Mouse (Mus musculus): Measurements from ENCODE around the gene Rnf224. TPM values are rescaled to one million over a fixed set of nuclear protein-coding genes. Genes with fewer than 3 reads are reported as not detected.
A peak's percentile ranks its signal among the peaks of the same experiment; 100 is the strongest.

Rnf224 gene
- polyA plus RNA-seq, 1 experiment from 2014 or later, result not detected

DNA sequence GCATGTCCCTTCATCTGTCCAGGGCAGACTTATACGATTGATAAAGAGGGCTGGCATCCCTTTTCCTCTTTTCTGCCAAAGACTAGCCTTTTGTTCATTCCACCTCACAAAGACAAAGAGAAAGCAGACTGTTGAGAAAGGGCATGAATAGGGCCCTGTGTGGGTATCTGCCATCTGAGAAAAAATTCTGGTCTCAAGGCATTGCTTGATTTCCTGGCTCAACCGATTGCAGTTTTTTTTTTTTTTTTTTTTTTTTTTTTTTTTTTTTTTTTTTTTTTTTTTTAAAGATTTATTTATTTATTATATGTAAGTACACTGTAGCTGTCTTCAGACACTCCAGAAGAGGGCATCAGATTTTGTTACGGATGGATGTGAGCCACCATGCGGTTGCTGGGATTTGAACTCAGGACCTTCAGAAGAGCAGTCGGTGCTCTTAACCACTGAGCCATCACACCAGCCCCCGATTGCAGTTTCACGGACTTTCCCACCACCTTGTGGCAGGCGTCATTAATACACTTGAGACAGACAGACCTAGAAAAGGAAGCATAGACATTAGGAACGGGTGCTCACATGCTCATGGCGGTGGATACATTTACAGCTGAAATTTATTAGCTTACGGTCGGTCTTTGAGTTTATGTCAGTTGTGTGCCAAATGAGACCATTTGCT is 20.0 kb upstream of the Rnf224 start:
- peak; percentile 71 for DNase-seq (ENCODE audit: low spot score)

DNA sequence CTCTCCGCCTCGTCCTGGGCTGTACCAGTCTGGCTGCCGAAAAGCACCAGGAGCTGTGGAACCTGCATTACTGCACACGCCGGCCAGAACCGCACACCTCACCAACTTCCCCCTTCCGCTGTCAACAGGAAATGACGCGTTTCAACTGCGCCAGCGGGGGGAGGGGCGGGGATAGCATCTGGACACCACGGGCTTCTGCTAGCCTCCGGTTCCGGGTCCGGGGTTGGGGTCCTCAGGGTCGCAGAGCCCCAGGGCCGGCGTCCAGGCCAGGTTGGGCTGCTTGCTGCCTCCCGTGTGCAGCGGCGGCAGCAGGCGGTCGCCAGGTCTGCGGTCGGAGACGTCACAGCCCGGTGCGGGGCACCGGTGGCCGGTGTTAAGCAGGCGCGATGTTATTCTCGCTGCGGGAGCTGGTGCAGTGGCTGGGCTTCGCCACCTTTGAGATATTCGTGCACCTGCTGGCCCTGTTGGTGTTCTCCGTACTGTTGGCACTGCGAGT is 18.7 kb upstream of the Rnf224 start, which contains the start of gene Tmem203:
Gene Tmem203, plus strand, starts transcription at position 156 of the 496 bp plus-strand sequence.
- peak; percentile 94 for DNase-seq (ENCODE audit: low spot score)

DNA sequence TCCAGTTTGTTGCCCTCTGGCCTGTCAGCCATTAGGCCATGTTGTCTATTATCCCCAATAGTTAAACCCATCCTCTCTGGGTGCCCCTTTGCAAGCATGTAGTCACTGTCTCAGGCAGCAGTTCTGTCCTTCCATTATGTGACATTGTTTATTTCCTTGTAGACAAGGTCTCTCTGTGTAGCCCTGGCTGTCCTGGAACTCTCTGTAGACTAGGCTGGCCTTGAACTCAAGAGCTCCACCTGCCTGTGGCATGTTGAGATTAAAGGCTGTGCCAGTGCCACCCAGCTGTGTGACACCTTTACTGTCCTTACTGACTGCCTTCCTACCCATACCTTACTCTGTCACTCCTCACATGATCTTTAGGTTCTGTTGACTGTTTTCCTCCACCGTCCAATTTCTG is 15.7 kb upstream of the Rnf224 start:
- DNase-seq (ENCODE audit: low spot score), result peak; percentile 50

DNA sequence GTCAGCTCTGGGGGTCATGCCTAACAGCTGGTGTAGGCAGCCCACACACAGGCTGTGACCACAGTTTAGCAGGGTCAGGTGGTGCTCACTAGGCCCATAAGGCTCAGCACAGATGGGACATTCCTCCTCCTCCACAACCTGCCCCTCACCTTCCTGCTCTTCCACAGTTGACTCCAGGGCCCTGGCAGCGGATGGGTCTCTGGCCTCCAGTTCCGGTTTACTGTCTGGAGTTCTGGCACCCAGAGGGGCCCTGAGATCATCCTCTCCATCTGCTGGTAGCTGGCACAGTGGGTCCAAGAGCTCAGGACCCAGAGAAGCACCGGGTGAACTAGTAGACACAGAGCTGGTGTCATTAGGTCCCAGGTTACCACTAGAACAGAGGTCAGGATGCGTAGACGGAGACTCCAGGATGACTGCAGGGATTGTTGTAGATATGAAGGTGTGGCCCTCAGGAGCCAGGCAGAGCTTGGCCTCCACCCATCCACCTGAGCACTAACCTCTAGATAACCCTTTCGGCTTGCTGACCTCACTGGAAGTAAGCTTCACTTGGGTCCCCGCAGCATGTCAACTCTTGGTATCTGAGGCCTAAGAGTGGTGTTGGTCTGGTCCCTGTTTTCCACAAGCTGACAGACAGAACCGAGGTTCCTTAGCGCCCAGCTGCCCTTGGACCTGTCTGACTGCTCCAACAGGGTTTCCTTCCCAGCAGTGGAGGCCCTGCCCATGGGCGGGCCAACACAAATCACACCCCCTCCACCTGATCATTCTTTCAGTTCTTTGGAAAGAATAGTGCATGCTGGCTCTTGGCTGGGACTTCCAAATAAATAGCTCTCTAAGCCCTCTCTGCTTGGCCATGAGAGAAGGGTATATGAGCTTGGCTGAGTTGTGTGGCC is 9.8 kb upstream of the Rnf224 start, which contains the start of gene AL732309.1:
Gene AL732309.1, minus strand, starts transcription at position 681 of the 890 bp plus-strand sequence.
- no peak for DNase-seq (ENCODE audit: low spot score)

DNA sequence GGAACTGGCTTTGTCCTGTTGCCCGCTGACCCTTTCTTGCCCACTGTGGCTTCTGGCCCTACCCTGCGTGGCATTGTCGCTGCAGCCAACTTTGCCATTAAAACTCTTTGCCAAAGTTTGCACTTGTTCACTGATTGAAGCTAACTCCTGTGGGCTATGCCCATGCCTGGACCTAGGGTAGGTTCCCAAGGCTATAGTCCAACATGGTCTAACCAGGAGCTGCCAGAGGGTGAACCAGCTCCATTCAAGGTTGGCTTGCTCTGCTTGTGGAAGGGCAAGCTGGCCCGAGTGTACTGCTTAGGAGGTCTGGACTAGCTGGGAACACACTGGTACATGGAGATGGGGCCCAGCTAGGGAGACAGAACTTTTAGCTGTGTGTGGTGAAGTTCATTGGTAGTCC is 7.6 kb upstream of the Rnf224 start:
- DNase-seq (ENCODE audit: low spot score), result no peak

DNA sequence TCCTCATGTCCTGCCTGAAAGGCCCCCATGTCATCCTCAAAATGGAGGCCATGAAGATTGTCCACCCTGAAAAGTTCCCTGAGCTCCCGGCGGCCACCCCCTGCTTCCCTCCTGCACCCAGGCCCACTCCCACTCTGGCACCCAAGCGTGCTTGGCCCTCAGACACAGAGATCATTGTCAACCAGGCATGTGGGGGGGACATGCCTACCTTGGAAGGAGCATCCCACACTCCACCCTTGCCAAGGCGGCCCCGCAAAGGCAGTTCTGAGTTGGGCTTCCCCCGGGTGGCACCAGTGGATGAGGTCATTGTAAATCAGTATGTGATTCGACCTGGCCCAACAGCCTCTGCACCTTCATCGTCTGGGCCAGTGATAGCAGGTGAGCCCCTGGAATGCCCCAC is 6.8 kb upstream of the Rnf224 start:
- DNase-seq (ENCODE audit: low spot score), result no peak

DNA sequence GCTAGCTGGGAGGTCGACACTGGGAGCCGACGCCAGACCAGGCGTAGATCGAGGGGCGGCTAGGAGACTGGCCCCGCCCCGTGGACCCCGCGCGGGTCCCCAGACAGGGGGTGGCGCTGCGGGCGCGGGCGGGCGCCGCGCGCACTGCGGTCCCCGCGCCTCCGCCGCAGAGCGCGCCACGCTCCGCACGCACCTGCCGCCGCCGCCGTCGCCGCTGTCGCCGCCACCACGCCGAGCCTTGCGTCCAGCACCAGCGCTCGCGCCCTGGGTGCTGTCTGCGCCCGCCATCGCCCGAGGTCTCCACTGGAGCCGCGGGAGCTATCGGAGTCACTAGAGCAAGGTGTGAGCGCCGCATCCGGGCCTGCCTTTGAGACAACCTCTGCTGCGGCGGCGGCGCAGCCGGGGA is 5.5 kb upstream of the Rnf224 start, which contains the start of the genes Rnf208 and Cysrt1:
Gene Rnf208, plus strand, starts transcription at position 155 of the 406 bp plus-strand sequence.
Gene Cysrt1, minus strand, starts transcription at position 352 of the 406 bp plus-strand sequence.
- peak; percentile 31 for DNase-seq (ENCODE audit: low spot score)

DNA sequence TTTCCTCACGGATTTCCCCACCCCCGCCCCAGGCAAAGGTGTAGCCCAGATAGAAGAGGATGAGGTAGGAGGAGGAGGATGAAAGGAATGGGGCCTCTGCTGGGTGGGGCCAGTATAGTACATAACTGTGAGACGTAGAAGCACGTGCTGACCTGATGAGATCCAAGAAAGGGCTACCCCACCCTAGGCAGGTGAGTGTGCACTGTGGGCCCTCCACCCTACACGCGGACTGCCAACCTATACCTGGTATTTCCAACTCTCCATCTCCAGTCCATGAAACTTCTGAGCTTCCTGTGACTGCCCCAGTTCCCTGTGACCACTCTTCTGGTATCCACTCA is 4.8 kb upstream of the Rnf224 start:
- DNase-seq (ENCODE audit: low spot score), result no peak

DNA sequence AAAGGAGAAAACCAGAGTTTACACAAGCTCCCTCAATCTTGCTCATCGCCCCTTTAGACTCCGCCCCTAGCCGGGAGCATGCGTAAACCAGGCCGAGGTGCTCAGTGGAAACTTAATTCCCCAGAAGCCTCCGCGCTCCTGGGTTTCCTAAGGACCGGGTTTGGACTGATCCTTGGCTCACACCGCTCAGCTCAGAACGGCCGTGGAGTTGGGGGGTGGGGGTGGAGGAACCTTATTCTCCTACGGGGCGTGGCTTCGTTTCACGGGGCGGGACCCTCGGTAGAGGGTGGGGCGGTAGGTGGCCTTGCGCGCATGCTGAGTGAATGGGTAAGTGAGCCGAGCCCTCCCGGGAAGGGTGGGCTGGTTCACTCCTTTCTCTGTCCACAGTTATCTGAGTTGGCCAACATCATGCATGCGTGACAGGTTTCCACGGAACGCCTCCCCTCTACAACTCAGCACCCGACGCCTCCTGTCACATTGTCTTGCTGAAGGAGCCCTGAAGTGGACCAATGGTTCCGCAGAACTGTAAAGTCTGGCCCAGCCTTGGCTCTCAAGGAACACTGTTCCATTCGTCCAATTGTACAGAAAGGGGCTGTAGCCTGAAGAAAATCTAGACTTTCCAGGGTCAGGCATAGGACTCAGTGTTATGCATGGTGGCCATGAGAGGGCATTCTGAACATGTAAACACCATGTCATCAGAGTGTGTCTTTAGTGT is 4.3 kb upstream of the Rnf224 start:
- peak; percentile 53 for DNase-seq (ENCODE audit: low spot score)

DNA sequence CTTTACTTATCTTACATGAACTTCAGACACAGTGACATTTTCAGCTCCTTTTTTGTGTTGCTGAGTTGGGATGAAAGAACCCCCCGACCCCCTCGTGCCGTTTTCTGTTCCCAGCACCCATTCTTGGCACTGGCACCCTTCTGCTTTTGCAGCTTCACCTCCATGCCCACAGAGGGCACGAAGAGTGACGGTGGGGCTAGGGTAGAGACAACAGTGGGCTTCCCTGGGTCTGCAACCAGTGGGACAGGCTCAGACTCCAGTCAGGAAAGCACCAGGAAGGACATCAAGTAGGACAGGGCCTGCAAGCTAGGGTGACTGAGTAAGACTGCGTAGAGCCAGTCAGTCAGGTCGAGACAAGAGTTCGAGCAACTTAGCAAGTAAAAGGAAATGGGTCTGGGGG is 3.7 kb upstream of the Rnf224 start:
- DNase-seq (ENCODE audit: low spot score), result no peak

DNA sequence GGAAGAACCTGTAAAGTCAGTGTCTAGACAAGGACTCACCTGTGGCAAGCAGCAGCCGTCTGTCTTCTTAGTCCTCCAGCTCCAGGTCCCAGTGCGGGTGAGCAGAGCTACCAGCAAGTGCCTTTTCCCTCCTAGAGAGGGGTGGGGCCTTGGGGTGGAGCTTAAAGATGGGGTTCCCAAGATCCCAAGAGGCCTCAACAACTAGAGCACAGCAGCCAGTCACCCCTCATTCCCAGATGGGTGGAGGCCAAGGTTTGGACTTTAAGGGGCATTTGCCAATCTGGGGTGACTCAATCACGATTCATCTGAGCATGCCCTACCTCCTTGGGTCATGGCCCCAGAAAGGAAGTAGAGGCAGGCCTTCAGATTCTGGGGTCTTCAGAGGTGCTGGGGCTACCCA is 3.2 kb upstream of the Rnf224 start:
- no peak for DNase-seq (ENCODE audit: low spot score)

DNA sequence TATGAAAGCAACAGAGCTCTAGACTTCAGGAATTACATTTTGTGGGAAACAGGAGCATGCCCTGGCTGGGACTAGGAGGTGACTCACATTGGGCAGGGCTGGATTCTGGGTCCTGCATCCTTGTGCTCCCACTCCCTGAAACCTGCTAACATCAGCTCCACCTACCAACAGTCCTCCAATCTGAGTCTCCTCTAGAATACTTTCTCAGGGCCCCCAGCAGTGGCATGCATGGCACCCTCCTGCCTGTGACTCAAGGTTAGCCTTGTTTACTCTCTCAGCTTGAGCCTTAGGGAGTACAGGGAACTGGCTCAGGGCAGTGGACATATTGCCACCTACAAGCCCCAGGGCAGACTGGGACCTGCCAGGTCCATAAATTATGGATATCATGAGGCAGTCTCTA is 1.5 kb upstream of the Rnf224 start:
- DNase-seq (ENCODE audit: low spot score), result no peak

DNA sequence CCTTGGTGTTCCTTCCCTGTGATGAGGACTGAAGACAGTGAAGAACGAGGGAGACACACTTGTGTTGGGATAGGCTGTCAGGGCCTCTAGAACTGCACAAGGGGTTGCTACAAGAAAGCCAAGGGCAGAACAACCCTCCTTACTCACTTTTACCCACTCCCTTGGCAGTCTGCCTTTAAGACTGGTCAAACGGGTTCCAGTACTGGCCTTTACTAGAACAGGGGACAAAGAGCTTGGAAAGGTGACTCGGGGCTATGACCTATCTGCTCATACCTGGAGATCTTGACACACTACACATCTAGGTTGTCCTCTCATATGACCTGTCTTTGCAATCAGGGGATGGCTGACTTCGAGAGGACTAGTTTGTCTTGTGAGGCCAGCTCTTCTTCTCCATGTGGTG is 935 bp upstream of the Rnf224 start:
- no peak for DNase-seq (ENCODE audit: low spot score)

DNA sequence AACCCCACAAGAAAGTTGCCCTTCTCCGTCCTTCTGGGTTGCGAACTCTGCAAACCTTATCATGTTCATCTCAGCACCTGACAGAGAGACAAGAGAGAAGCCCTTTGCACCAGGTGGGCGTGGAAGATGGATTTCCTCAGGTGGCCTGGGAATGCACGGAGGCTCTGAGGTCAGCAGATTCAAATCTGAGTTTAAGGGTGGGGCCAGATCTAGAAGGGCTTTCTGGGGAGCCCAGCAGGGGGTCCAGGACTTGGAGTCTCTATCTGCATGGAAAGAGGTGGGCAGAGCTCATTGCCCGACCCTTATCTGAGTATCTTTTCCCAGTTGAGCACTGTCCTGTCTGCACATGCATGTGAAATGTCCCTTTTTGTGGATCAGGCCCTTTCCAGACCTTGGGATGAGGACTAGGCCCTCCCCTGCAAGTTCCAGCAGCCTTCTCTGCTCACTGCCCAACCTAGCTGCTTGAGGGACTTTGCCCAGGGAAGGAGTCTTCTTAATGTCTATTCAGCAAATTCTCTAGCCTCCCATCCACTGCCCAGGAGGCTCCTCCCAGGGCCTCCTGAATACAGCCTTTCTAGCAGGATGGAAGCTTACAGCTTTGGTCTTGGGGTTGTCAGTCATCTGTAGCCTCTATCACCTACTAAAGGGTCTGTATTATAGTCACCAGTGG is 1.9 kb downstream of the Rnf224 start:
- no peak for DNase-seq (ENCODE audit: low spot score)

DNA sequence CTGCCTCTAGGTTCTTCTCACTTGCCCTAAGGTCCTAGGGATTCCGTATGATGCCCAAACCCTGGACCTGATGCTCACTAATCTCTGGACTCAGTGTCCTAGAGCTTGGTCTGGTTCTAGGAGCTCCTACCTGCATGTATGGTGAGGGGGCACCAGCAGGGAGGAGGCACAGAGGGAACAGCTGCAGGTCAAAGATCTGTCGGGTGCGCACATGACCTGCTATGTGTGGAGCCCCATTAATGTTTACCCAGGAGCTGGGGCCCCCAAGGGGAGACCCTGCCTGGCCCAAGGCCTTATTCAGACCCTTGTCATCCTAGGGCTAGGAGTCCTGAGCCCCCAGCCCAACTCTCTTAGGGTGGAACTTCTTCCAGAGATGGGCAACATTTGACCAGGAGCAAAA is 2.5 kb downstream of the Rnf224 start, which contains the start of gene Slc34a3:
Gene Slc34a3, minus strand, starts transcription at position 315 of the 400 bp plus-strand sequence.
- DNase-seq (ENCODE audit: low spot score), result no peak

DNA sequence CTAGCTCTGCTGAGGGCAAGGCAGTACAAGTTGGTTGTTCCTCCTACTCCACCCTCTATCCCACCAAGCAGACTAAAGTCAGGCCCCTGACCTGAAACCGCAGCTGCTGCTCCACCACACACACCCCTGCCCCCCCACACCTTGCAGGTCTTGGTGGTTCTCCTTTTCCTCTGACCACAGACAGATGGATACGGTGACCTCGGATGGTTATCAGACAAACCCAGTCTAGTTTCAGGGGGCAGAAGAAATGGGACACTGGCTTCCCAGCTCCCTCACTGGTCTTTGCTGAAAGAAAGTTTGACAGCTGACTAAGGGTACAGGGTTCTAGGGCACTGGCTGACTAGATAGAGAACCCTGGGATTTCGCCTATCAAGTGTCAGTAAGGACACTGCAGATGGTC is 3.2 kb downstream of the Rnf224 start:
- no peak for DNase-seq (ENCODE audit: low spot score)

DNA sequence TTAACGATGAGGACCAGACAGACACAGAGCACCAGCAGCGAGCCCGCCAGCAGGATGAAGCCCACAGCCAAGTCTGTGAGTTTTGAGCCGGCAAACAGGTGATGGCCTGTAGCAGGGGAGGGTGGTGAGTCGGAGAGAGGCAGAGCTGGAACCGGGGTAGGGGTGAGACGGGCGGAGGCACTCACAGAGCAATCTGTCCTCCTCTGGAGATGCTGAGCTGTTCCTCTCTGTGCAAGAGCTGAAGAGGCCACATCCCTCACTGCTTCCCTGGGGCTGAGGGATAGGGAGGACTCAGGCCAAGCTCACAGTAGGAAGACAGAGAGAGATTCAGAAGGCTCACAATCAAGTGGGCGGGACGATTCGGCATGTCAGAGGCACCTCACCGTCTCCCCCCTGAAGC is 5.5 kb downstream of the Rnf224 start:
- DNase-seq (ENCODE audit: low spot score), result no peak

DNA sequence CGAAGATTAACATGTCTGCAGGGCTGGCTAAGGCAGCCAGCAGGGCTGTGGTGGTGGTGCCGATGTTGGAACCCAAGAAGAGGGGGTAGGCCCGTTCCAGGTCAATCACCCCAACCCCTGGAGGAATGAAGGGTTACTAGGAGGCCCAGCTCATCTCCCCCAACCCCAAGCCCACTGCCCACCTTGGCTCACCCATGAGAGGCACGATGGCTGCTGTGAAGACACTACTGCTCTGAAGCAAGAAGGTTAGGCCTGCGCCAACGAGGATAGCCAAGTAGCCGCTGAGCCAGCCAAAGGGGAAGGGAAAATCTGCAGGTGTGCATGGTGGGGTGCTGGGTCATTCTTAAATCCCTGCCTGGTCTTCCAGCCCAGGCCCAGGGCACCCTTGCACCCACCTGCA is 6.0 kb downstream of the Rnf224 start:
- no peak for DNase-seq (ENCODE audit: low spot score)

DNA sequence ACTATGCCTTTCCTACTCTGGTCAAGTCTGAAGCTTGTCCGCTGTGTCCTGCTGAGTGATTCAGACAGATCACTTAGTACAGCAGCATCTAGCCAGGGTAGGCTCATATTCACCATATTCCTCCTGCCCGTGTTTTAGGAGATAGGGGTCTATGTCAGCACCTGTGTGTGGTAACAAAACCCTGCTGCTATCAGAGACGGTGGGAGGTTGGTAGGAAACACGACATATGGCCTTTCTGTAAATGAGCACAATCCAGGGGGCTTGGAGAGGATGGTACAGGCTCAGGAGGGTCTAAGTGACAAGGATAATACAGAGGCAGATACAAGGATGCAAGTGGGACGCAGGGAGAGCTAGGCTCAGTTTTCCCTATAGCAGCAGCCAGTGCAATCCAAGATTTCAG is 7.0 kb downstream of the Rnf224 start:
- no peak for DNase-seq (ENCODE audit: low spot score)

DNA sequence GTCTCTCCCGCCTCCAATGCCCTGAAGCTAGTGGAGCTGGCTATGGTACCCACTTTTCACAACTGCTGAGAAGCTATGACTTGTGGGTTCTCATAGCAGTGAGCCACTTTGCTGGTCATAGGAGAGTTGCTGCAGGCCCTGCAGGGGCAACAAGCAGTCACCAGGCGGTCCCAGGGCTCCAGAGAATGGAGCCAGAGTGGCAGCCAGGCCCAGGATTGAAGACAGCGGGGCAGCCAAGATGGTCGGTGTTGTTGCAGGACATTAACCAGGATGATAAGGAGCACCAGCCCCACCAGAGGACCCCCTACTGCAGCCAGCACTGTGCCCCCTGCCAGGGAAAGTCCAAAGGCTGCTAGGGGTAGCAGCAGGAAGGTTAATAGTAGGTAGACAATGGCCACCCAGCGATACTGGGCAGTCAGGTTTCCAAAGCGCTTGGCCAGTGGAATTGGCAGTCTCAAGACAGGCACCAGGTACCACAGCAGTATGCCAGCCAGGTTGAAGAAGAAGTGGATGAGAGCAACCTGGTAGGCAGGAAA is 7.5 kb downstream of the Rnf224 start:
- no peak for DNase-seq (ENCODE audit: low spot score)

DNA sequence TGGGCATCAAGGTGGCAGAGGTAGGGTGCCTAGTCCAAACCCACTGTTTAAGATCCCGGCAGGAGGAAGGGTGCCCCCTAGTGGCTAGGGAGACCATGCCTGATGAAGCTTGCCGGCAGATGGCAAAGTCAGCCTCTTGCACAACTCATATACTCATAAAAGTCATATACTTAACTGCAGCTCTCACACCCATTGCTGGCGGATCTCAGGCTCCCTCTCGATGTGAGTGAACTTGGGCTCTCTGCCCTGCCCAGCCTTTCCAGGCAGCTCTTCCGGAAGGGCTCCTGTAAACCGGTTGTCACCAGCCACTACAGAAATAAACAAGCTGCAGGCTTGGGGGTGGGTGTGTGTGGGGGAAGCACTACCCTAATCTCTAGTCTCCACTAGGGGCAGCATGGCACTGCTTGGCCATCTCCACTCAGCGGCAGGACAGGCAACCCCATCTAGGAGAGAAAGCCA is 8.1 kb downstream of the Rnf224 start:
- peak; percentile 91 for DNase-seq (ENCODE audit: low spot score)

All from thymus, postnatal 0 days (tissue).